Mouse (Mus musculus) heart, embryonic 10.5 days (tissue): Measurements from ENCODE around the gene Derl2. TPM values are rescaled to one million over a fixed set of nuclear protein-coding genes. Genes with fewer than 3 reads are reported as not detected.

Experiments used
- DNase-seq: peaks from one replicate; pipeline ENCODE4 v3.0.0-alpha.2; 2017; ENCODE audit warnings: low spot score
- H3K27ac ChIP-seq: fragments of 300-500 bp; sonication (generic); 2 replicates; pipeline ENCODE4 v1.5.1; 2016; ENCODE audit warnings: mild to moderate bottlenecking
- H3K27me3 ChIP-seq: fragments of 300-500 bp; sonication (generic); 2 replicates; pipeline ENCODE4 v1.6.1; 2016; ENCODE audit warnings: mild to moderate bottlenecking; ENCODE audit not compliant: poor library complexity, insufficient read depth, severe bottlenecking
- H3K36me3 ChIP-seq: fragments of 300-500 bp; sonication (generic); 2 replicates; pipeline ENCODE4 v1.6.1; 2016; ENCODE audit warnings: mild to moderate bottlenecking, moderate library complexity
- H3K4me1 ChIP-seq: fragments of 300-500 bp; sonication (generic); 2 replicates; pipeline ENCODE4 v1.6.1; 2016; ENCODE audit warnings: mild to moderate bottlenecking
- H3K4me3 ChIP-seq: fragments of 300-500 bp; sonication (generic); 2 replicates; pipeline ENCODE4 v1.5.1; 2016; ENCODE audit warnings: mild to moderate bottlenecking, moderate library complexity
- H3K9me3 ChIP-seq: fragments of 300-500 bp; sonication (generic); 2 replicates; pipeline ENCODE4 v1.6.1; 2016; ENCODE audit warnings: mild to moderate bottlenecking, moderate library complexity
- WGBS: fragments of 180-500 bp; shearing (Covaris S2); methylation state at CpG from one replicate; pipeline ENCODE4 v1.1.7; 2016; 5-methylcytosine and 5-hydroxymethylcytosine counted together
- polyA plus RNA-seq: library from polyadenylated mRNA; unstranded; fragments of >200 nt; fragmentation: Nextera tagmentation; extraction: Ambion mirVana; gene quantifications from 2 replicates; pipeline ENCODE4 v1.2.1, GENCODE M21; 2016

The Derl2 gene
- polyA plus RNA-seq, 1 experiment from 2014 or later, result 41.1 TPM

DNA sequence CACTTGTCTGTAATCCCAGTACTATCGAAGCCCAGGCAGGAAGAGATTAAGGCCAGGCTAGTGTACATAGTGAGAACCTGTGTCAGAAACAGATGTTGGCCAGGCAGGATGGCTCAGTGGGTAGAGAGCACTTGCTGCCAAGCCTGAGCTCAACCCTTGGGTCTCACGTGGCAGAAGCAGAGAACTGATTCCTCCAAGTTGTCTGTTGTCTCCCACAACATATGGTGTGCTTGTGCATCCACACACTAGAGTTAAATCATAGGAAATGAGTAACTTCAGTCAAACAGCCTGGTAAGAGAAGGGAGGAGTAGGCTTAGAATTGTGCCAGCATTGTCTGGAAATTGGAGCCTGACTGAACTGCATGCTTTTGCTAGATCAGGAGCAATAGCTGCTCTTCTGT, 44.4 kb downstream of the Derl2 start:
- Histone ChIP-seq H3K4me1 (peaks cover 6% of the 10 kb centered on the region; the same call in 1 of the 2 replicates), H3K4me3 (no peak overlapping the region), H3K27ac (no peak overlapping the region), H3K36me3 (peaks cover 81% of the 10 kb centered on the region), H3K9me3 (no peaks in the 10 kb centered on the region), H3K27me3 (no peaks in the 10 kb centered on the region)
- WGBS, result 75% methylated on average over 2 of the region's 2 CpGs
- no peak for DNase-seq

DNA sequence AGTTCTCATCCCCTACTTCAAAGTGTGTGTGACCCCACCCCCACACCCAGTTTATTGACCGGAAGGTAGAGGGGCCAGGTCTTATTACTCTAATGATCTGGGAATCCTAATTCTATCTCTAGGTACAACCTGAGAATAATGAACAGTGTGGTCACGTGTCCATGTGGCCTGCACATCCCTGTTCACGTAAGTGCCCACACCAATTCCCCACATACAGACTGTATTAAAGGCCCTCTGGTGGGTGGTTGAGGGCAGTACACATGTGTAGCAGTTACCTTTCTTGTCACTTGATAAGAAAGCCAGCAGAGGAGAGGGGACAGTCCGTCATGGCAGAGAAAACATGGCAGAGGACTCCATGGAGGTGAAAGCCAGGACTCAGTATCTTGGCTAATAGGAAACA, 45.7 kb downstream of the Derl2 start:
- DNase-seq, result no peak
- Histone ChIP-seq H3K9me3 (no peaks in the 10 kb centered on the region), H3K36me3 (peaks cover 69% of the 10 kb centered on the region), H3K27ac (no peak overlapping the region), H3K27me3 (no peaks in the 10 kb centered on the region), H3K4me3 (no peak overlapping the region), H3K4me1 (peaks cover 6% of the 10 kb centered on the region; the same call in 1 of the 2 replicates)
- WGBS, result 78% methylated on average over 4 of the region's 4 CpGs

DNA sequence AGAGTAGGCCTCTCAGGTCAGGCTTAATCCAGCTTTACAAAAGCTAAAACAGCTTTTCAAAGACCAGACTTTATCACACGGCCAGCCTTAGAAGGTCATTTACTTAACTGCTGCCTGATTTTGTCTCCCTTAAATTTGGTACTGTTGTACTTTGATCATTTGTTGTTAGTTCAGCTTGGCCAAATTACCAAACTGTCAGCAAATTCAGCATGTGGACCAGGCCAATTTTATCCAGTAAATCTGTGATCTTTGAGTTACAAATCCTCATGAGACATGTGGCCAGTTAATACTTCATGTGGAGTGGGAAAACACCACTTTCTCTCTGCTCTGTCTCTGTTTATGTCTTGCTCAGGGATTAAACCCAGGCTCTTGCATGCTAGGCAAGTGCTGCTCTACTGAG, 47.1 kb downstream of the Derl2 start:
- Histone ChIP-seq H3K4me3 (no peak overlapping the region), H3K36me3 (peaks cover 59% of the 10 kb centered on the region), H3K9me3 (no peaks in the 10 kb centered on the region), H3K27ac (no peak overlapping the region), H3K4me1 (peaks cover 14% of the 10 kb centered on the region), H3K27me3 (no peaks in the 10 kb centered on the region)
- 71% methylated on average over 1 of the region's 1 CpGs for WGBS
- DNase-seq, result no peak

DNA sequence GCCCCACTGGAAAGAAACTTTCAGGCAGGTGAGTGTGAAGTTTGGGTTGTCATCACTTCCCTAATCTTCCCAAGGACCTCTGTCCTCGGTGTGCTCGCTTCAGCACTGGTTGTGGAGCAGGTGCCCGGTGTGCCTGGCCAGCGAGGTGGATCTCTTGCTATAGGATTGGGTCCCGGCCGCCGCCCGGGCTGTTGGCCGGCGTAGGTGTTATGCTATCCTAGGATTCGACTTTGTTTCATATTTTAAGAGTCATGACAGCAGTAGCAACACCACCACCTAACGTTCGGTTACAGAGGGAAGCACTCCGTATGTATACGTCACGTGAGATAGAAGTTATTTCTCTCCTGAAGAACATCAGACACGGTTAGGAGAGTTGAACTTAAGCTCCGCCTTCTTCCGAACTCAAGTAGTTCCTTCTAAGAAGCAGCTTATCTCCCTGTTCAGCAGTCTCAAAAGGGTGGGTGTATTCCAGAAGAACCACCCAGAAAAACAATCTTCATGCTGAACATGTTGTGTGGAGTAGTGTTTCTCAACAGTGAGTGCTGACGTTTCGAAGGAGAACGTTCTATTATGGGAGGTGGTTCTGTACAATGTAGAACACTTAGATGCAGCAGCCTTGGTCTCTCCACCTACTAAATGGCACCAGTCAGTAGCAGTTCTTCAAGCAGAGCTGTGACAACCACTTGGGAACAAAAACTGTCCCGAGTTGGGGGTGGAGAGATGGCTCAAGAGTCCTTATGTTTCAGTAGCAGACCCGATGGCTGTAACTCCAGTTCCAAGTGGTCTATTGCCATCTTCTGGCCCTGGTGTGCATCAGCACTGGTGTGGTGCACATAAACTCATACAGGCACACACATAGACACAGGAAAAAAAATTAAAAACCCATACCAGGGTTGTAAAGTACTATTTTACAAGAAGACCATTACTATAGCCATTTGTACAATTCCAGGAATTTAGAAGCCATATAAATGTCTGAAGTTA, 48.8 kb downstream of the Derl2 start:
- Histone ChIP-seq H3K4me1 (peaks cover 14% of the 10 kb centered on the region), H3K27ac (peak overlapping the region; percentile 95), H3K9me3 (no peaks in the 10 kb centered on the region), H3K36me3 (peaks cover 54% of the 10 kb centered on the region), H3K4me3 (peak overlapping the region; percentile 87), H3K27me3 (no peaks in the 10 kb centered on the region)
- 16% methylated on average over 24 of the region's 24 CpGs for WGBS
- DNase-seq, result no peak

DNA sequence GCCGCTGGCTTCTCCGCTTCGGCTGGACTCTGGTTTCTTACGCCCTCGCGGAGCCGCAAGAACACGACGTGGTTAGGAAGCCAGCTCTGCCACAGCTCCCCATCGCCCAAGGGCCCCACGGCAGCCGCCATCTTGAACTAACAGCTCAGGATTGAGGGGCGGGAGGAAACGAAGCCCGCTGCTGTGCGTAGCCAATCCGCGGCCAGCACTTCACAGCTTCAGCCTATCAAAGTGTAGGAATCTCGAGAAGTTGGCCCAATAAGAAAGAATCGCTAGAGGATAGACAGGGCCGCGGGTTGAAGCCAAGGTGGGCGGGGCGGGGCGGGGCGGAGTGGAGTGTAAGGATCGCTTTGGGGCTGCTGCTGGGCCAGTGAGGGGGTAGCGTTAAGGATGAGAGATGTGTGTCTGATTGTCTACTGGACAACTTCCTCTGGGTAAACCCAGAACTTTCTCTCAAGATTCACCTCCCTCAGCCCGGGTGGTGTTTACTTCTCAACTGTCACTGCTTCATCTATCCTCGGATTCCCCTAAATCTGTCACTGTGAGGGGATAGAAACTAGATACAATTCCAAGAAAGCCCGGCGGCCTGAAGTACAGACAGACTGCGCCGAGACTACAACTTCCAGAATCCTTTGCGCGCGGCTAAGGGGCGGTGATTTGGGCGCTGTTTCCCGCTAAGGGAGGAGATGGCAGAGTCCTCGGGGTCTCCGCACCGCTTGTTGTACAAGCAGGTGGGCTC, 49.7 kb downstream of the Derl2 start, which contains the start of the genes Nup88 and Rpain:
Nup88 (minus strand) TSS at position 153 of the 739 bp plus-strand sequence.
Rpain (plus strand) TSS at position 393 of the 739 bp plus-strand sequence.
- peaks cover 54% of the 10 kb centered on the region for H3K36me3 ChIP-seq
- H3K4me3 ChIP-seq, result peak within 1 kb of the TSS; percentile 87
- H3K4me1 ChIP-seq, result peaks cover 14% of the 10 kb centered on the region
- peak within 1 kb of the TSS; percentile 95 for H3K27ac ChIP-seq
- under 1% methylated on average over 43 of the region's 43 CpGs for WGBS
- DNase-seq, result peak; percentile 99
- no peaks in the 10 kb centered on the region for H3K9me3 ChIP-seq
- H3K27me3 ChIP-seq, result no peaks in the 10 kb centered on the region

DNA sequence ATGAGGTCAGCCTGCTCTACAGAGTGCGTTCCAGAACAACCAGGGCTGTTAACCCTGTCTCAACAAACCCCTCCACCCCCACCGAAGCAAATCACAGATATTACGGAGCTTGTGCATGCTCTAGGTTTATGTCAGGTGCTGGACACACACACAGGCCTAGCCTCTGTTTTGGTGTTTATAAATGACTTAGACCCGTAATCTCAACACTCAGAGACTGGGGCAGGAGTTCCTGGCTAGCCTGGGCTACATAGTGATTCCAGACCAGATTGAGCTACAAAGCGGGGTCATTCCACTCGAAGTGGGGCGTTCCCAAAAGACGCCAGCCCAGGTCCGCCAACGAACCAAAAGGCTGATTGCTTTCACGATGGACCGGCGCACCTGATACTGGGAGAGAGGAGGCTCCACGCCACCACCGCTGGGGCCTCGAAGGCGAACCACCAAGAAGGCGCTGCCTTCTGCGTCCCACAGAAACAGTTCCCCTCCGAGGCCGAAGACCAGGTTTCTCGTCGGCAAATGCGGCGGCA, 50.3 kb downstream of the Derl2 start:
- H3K4me3 ChIP-seq, result peak overlapping the region; percentile 87
- under 1% methylated on average over 25 of the region's 25 CpGs for WGBS
- H3K36me3 ChIP-seq, result peaks cover 54% of the 10 kb centered on the region
- DNase-seq, result no peak
- peak overlapping the region; percentile 95 for H3K27ac ChIP-seq
- H3K9me3 ChIP-seq, result no peaks in the 10 kb centered on the region
- no peaks in the 10 kb centered on the region for H3K27me3 ChIP-seq
- H3K4me1 ChIP-seq, result peaks cover 14% of the 10 kb centered on the region

DNA sequence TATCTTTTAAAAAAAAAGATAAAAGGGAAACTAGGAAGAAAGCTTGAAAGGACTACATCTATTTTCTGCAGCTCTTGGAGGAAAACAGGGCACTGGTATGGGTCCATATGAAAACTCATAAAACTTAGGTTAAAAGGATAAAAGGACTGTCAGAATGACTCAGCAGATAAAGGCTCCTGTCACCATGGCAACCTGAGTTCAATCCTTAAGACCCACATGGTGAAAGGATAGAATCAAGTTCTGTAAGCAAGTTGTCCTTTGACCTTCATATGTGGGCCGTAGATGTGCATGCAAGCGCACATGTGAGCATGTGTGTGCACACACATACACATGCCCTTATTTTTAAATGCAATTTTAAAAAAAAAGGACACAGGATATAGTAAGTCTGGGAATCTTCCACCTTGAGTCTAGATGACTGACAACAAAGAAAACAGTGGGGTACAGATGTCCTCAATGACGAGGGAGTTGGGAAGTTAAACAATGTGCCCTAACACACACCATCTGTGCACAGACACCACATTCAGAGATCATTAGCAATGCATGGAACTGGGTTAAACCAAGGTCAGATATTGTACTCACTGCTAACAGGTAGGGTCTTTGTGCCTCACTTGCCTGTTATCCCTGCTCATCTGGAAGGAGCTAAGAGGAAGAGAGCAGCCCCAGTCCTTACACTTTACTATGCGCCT, 55.3 kb downstream of the Derl2 start:
- H3K4me3 ChIP-seq, result no peak overlapping the region
- peaks cover 78% of the 10 kb centered on the region for H3K36me3 ChIP-seq
- DNase-seq, result no peak
- peaks cover 8% of the 10 kb centered on the region for H3K4me1 ChIP-seq
- H3K27me3 ChIP-seq, result no peaks in the 10 kb centered on the region
- WGBS, result 88% methylated on average over 4 of the region's 4 CpGs
- H3K9me3 ChIP-seq, result no peaks in the 10 kb centered on the region
- no peak overlapping the region for H3K27ac ChIP-seq

DNA sequence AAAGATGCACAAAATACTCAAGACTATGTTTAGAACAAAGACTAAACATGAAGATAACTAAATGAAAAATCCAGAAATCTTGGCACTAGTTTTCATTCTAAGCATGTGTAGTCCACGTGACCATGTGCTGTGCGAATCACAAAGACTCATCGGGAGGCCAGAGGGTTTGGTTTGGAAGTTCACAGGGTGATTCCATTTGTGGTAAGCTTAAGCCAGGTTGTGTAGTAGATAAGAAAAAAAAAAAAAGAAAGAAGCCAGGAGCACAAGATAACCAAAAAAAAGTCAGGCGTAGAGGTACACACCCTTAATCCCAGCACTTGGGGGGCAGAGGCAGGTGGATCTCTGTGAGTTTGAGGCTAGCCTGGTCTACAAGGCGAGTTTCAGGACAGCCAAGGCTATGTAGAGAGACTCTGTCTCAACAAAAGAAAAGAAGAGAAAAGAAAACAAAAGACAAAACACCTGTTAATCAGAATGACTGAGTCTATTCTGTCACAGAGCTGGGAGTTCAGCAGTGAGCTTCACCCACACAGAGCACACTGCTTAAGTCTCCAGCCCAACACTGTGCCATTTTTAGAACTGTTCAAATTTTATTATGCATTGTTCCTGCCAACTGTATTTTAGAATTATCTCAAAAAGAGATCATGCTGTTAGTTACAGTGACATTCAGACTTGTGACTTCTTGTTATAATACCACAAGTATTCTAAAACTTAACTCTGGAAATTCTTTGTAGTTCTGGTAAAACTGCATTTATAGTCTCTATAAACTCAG, 58.7 kb downstream of the Derl2 start:
- Histone ChIP-seq H3K36me3 (peaks cover 97% of the 10 kb centered on the region), H3K27me3 (no peaks in the 10 kb centered on the region), H3K9me3 (no peaks in the 10 kb centered on the region), H3K4me3 (no peak overlapping the region), H3K4me1 (no peaks in the 10 kb centered on the region), H3K27ac (no peak overlapping the region)
- WGBS, result 88% methylated on average over 5 of the region's 5 CpGs
- DNase-seq, result no peak

Other genes with a start within 250 kb of the Derl2 start
- not detected in 2 replicates for gene Scimp, start 207.3 kb downstream of the Derl2 start, polyA plus RNA-seq
- 29.4 and 29.7 TPM in 2 replicates for gene Rabep1, start 175.1 kb downstream of the Derl2 start, polyA plus RNA-seq
- gene Nup88, start 49.9 kb downstream of the Derl2 start, polyA plus RNA-seq, result 129 and 139 TPM in 2 replicates
- 61.4 and 63.6 TPM in 2 replicates for gene Rpain, start 49.6 kb downstream of the Derl2 start, polyA plus RNA-seq
- 359 and 388 TPM in 2 replicates for gene C1qbp, start 36.8 kb downstream of the Derl2 start, polyA plus RNA-seq
- gene Dhx33, start 15.4 kb downstream of the Derl2 start, polyA plus RNA-seq, result 21.0 and 23.3 TPM in 2 replicates
- 32.9 and 45.5 TPM in 2 replicates for gene Mis12, start 230 bp downstream of the Derl2 start, polyA plus RNA-seq
- gene 6330403K07Rik, start 13.7 kb upstream of the Derl2 start, polyA plus RNA-seq, result 30.8 and 73.4 TPM in 2 replicates
- 0.05 TPM in 1 of 2 replicates, not detected in the other for gene Nlrp1a, start 124.9 kb upstream of the Derl2 start, polyA plus RNA-seq
- gene Nlrp1b, start 210.9 kb upstream of the Derl2 start, polyA plus RNA-seq, result not detected in 2 replicates